Mouse (Mus musculus): ENCODE data around the gene Gm525. TPM values are rescaled to one million over a fixed set of nuclear protein-coding genes. Genes with fewer than 3 reads are reported as not detected.
"Not testable (repeated sequence)": the region's sequence is repeated elsewhere in the genome, so short reads cannot be mapped to it uniquely, and the experiment has no call there.

Gene Gm525
- total RNA-seq, 2 experiments from 2014 or later = not detected

GRCm38 (mm10) chr11:89060423-89061089, 13.1 kb upstream of the Gm525 start:
- intact Hi-C loops (cut with DNase I) = no loop called here

GRCm38 (mm10) chr11:89061362-89061761, 12.3 kb upstream of the Gm525 start:
- intact Hi-C loops (cut with DNase I) = no loop called here
- DNase-seq = no peak

More at GRCm38 (mm10) chr11:89060423-89061089, 13.1 kb upstream of the Gm525 start:
- peak; percentile 91 for DNase-seq

- intact Hi-C loops (cut with DNase I) = no loop called here
- DNase-seq = no peak
Measured at GRCm38 (mm10) chr11:89064312-89064711, 9.3 kb upstream of the Gm525 start.

- intact Hi-C loops (cut with DNase I) = no loop called here
Measured at GRCm38 (mm10) chr11:89065297-89065696, 8.3 kb upstream of the Gm525 start.

GRCm38 (mm10) chr11:89066126-89066525, 7.5 kb upstream of the Gm525 start:
- DNase-seq = no peak
- intact Hi-C loops (cut with DNase I) = no loop called here

More at GRCm38 (mm10) chr11:89065297-89065696, 8.3 kb upstream of the Gm525 start:
- DNase-seq = no peak

GRCm38 (mm10) chr11:89066750-89067149, 6.9 kb upstream of the Gm525 start, which contains the start of gene Dgke:
TSS of gene Dgke (minus strand) at chr11:89066850.
- intact Hi-C loops (cut with DNase I) = no loop called here
- no peak for DNase-seq

- intact Hi-C loops (cut with DNase I) = no loop called here
- DNase-seq = no peak
Measured at GRCm38 (mm10) chr11:89067301-89067822, 6.3 kb upstream of the Gm525 start.

- intact Hi-C loops (cut with DNase I) = no loop called here
- no peak for DNase-seq
Measured at GRCm38 (mm10) chr11:89067871-89068490, 5.7 kb upstream of the Gm525 start.

- intact Hi-C loops (cut with DNase I) = no loop called here
- peak; percentile 27 for DNase-seq
Measured at GRCm38 (mm10) chr11:89068649-89069048, 5.0 kb upstream of the Gm525 start.

- intact Hi-C loops (cut with DNase I) = no loop called here
- peak; percentile 56 for DNase-seq
Measured at GRCm38 (mm10) chr11:89069303-89069702, 4.3 kb upstream of the Gm525 start.

GRCm38 (mm10) chr11:89071522-89071921, 2.1 kb upstream of the Gm525 start:
- intact Hi-C loops (cut with DNase I) = no loop called here
- DNase-seq = no peak

GRCm38 (mm10) chr11:89074783-89075413, 1.3 kb downstream of the Gm525 start:
- DNase-seq = no peak
- intact Hi-C loops (cut with DNase I) = no loop called here

GRCm38 (mm10) chr11:89076370-89076821, 2.8 kb downstream of the Gm525 start:
- intact Hi-C loops (cut with DNase I) = no loop called here
- peak; percentile 18 for DNase-seq

- DNase-seq = no peak
- intact Hi-C loops (cut with DNase I) = no loop called here
Measured at GRCm38 (mm10) chr11:89077601-89078000, 4.0 kb downstream of the Gm525 start.

GRCm38 (mm10) chr11:89078305-89078704, 4.7 kb downstream of the Gm525 start:
- intact Hi-C loops (cut with DNase I) = no loop called here

GRCm38 (mm10) chr11:89078996-89079680, 5.5 kb downstream of the Gm525 start:
- intact Hi-C loops (cut with DNase I) = no loop called here
- peak; percentile 86 for DNase-seq

More at GRCm38 (mm10) chr11:89078305-89078704, 4.7 kb downstream of the Gm525 start:
- no peak for DNase-seq

- DNase-seq; intact Hi-C loops (cut with DNase I): not testable (repeated sequence)
Measured at GRCm38 (mm10) chr11:89081906-89082305, 8.3 kb downstream of the Gm525 start.

GRCm38 (mm10) chr11:89082691-89083090, 9.1 kb downstream of the Gm525 start:
- DNase-seq; intact Hi-C loops (cut with DNase I): not testable (repeated sequence)

- DNase-seq = peak; percentile 18
- intact Hi-C loops (cut with DNase I) = no loop called here
Measured at GRCm38 (mm10) chr11:89084601-89085000, 11.0 kb downstream of the Gm525 start.

GRCm38 (mm10) chr11:89086208-89086809, 12.7 kb downstream of the Gm525 start:
- intact Hi-C loops (cut with DNase I) = no loop called here
- no peak for DNase-seq

All from left cerebral cortex, postnatal 4 days (tissue).